Comparison of ENCODE assay signal across 16 mouse cellular contexts in genomic region chr6:145931341-145931740, GRCm38 (mm10). TPM values are rescaled to one million over a fixed set of nuclear protein-coding genes. Genes with fewer than 3 reads are reported as not detected.
DNase-seq lines count a peak whose midpoint lies in the region; ATAC-seq and TF ChIP-seq lines count a peak whose summit lies in the region.
"Had no signal": no experiment of that assay in that cellular context is flagged by ENCODE, and none has a peak within 500 bp of the region (broad histone marks: within the 10 kb centered on the region; RNA-seq: fewer than 3 reads in every experiment).

Gene Sspn (plus strand): TSS chr6:145931641.

- peaks cover 2% of the 10 kb centered on the region for H3K4me1 ChIP-seq in heart, adult 2 months (ENCODE audit: control insufficient read depth, insufficient read depth, low read length)

- intact Hi-C loops in heart, adult 2 months (cut with DNase I): no loop called here
- intact Hi-C loops in gastrocnemius, postnatal 36 days (cut with DNase I): no loop called here
- intact Hi-C loops in heart, postnatal 14 days (cut with DNase I): no loop called here

- no peaks in the 10 kb centered on the region for H3K79me2 ChIP-seq in heart, adult 2 months (replicated peaks; ENCODE audit: control insufficient read depth, insufficient read depth, low read length)

- no peak for ATAC-seq in megakaryocyte progenitor cell, adult 5-6 weeks (replicated peaks; ENCODE audit: poor library complexity)
- ATAC-seq: intestine, postnatal 0 days had no signal

- H3K27ac ChIP-seq in heart, adult 2 months: no peak within 1 kb of the TSS
- H3K27ac ChIP-seq: layer of hippocampus, adult 2 months had no signal

- no peak for TF ChIP-seq EP300 in heart, adult 2 months (IDR thresholded peaks at IDR 0.05; ENCODE audit: insufficient read depth, low read depth, low read length)

- no peaks in the 10 kb centered on the region for H3K27me3 ChIP-seq in heart, adult 2 months (ENCODE audit: control insufficient read depth, insufficient read depth, low read length)

- no peak for TF ChIP-seq CTCF in heart, adult 2 months (IDR thresholded peaks at IDR 0.05)

- DNase-seq in heart, adult 2 months: no peak
- DNase-seq in heart, adult 11 months: no peak
- DNase-seq in adrenal gland, postnatal 36 days: no peak
- DNase-seq in gastrocnemius, postnatal 36 days: no peak
- no peak for DNase-seq in heart, postnatal 14 days
- DNase-seq in cerebellum, adult 9-10 months: no peak
- no peak for DNase-seq in frontal cortex, postnatal 36 days (ENCODE audit: low spot score in 2 of 2)
- DNase-seq: B cell, adult 2 months; cerebellum, postnatal 14 days; left cerebral cortex, postnatal 4 days; lung, postnatal 10 days; midbrain, embryonic 14.5 days had no signal

- H3K4me3 ChIP-seq in heart, adult 2 months: no peak within 1 kb of the TSS
- H3K4me3 ChIP-seq: erythroblast, embryonic 14.5 days; layer of hippocampus, adult 2 months had no signal

- H3K9ac ChIP-seq in heart, adult 2 months (ENCODE audit: low read depth, low read length): no peak within 1 kb of the TSS

- WGBS in heart, adult 2 months: 50% methylated on average over 3 of the region's 3 CpGs

- peaks cover 2% of the 10 kb centered on the region; the same call in 1 of the 2 replicates for H3K36me3 ChIP-seq in heart, adult 2 months (ENCODE audit: control insufficient read depth, insufficient read depth, low read length)

- TF ChIP-seq POLR2A in heart, adult 2 months (IDR thresholded peaks at IDR 0.05; ENCODE audit: insufficient read depth, low read depth, low read length): no peak

RNA-seq across cellular contexts. Expression of gene Sspn, which starts in this region (rescaled TPM):
- total RNA-seq in heart, adult 2 months (2021): 100 to 1,000 TPM; 104 to 114 TPM
- polyA plus RNA-seq in heart, adult 2 months (2012; rRNA removed): 62.1 and 102 TPM in 2 replicates
- total RNA-seq in adrenal gland, postnatal 36 days (2021): 10 to 100 TPM; 10.5 to 18.1 TPM
- 10 to 100 TPM; 50.1 to 57.6 TPM for total RNA-seq in gastrocnemius, postnatal 36 days (2021)
- total RNA-seq in heart, postnatal 14 days (2021): 100 to 1,000 TPM; 133 to 136 TPM
- total RNA-seq in megakaryocyte progenitor cell, adult 5-6 weeks (2015): not detected in 2 replicates
- total RNA-seq in megakaryocyte progenitor cell, adult 5-6 weeks (2017): not detected in 2 replicates
- polyA plus RNA-seq: erythroblast, embryonic 14.5 days had no signal

Comparison
In these comparisons a context has a peak if more than half of its experiments do, and no peak if none do; other contexts are left out.
1. RNA of gene Sspn (total RNA-seq): 133 to 136 TPM in heart, postnatal 14 days, 104 to 114 TPM in heart, adult 2 months, 50.1 to 57.6 TPM in gastrocnemius, postnatal 36 days and 10.5 to 18.1 TPM in adrenal gland, postnatal 36 days; not detected in megakaryocyte progenitor cell, adult 5-6 weeks; every median in the first group is over 10 times any median in the second.